Mouse (Mus musculus): ENCODE measurements at regions not wholly inside any gene's neighbourhood (a gene's known extent, or its start where the extent isn't known, plus 50 kb on each side); places are given as distances from the start of the nearest gene placed in this dataset.

GRCm38 (mm10) chr5:39176906-39177305 lies 300.3 kb upstream of the Clnk start:
- Histone ChIP-seq H3K27ac (ENCODE audit: insufficient read depth, low read depth) (no peak overlapping the region), H3K4me1 (ENCODE audit: control insufficient read depth in 1 of 2, insufficient read depth in 2 of 2) (no peaks in the 10 kb centered on the region), H3K79me2 (replicated peaks; ENCODE audit: control insufficient read depth, extremely low read depth, insufficient read depth, poor library complexity, severe bottlenecking) (no peaks in the 10 kb centered on the region), H3K27me3 (replicated peaks) (no peaks in the 10 kb centered on the region), H3K4me3 (replicated peaks in 1 of 3; ENCODE audit: low read depth in 2 of 3, low read length in 2 of 3, poor library complexity in 1 of 3) (no peak overlapping the region), H3K4me2 (ENCODE audit: insufficient read depth, low read depth, poor library complexity, severe bottlenecking) (no peak overlapping the region), H3K36me3 (replicated peaks in 1 of 2; ENCODE audit: control insufficient read depth in 1 of 2, insufficient read depth in 1 of 2, low read length in 1 of 2) (no peaks in the 10 kb centered on the region), H3K9ac (ENCODE audit: insufficient read depth, low read depth) (no peak overlapping the region), H3K9me3 (replicated peaks; ENCODE audit: low read length) (no peaks in the 10 kb centered on the region)
- TF ChIP-seq SMC3 (IDR thresholded peaks at IDR 0.05; ENCODE audit: low read depth, low read length): no peak
- no peak for TF ChIP-seq POLR2A (IDR thresholded peaks at IDR 0.05; ENCODE audit: low read depth, low read length)
- no peak for TF ChIP-seq PAX5 (IDR thresholded peaks at IDR 0.05; ENCODE audit: low read length)
- TF ChIP-seq ZC3H11A (IDR thresholded peaks at IDR 0.05; ENCODE audit: low read depth, low read length): no peak
- TF ChIP-seq CHD2 (IDR thresholded peaks at IDR 0.05; ENCODE audit: low read length): no peak
- TF ChIP-seq UBTF (IDR thresholded peaks at IDR 0.05; ENCODE audit: low read depth, low read length): no peak
- no peak for TF ChIP-seq CHD1 (IDR thresholded peaks at IDR 0.05; ENCODE audit: low read depth, low read length)
- TF ChIP-seq CTCF (conservative IDR thresholded peaks at IDR 0.05 in 1 of 2, IDR thresholded peaks at IDR 0.05 in 1 of 2; ENCODE audit: low read depth in 2 of 2, low read length in 2 of 2): no peak
- in situ Hi-C loops (cut with MboI; ENCODE audit: low pct_ligation_motif_present, low pct_unique_long_range_greater_than_20kb, low sequenced_read_pairs) (no loop called here), dilution Hi-C loops (cut with MboI; ENCODE audit: extremely low pct_ligation_motif_present, extremely low pct_unique_long_range_greater_than_20kb, low sequenced_read_pairs) (no loop called here)
- no peak for DNase-seq (ENCODE audit: extremely low read depth)

GRCm38 (mm10) chr5:39173491-39173890 lies 296.9 kb upstream of the Clnk start:
- Histone ChIP-seq H3K4me3 (replicated peaks in 1 of 3; ENCODE audit: low read depth in 2 of 3, low read length in 2 of 3, poor library complexity in 1 of 3) (no peak overlapping the region), H3K27ac (ENCODE audit: insufficient read depth, low read depth) (no peak overlapping the region), H3K9me3 (replicated peaks; ENCODE audit: low read length) (no peaks in the 10 kb centered on the region), H3K79me2 (replicated peaks; ENCODE audit: control insufficient read depth, extremely low read depth, insufficient read depth, poor library complexity, severe bottlenecking) (no peaks in the 10 kb centered on the region), H3K4me1 (ENCODE audit: control insufficient read depth in 1 of 2, insufficient read depth in 2 of 2) (no peaks in the 10 kb centered on the region), H3K27me3 (replicated peaks) (no peaks in the 10 kb centered on the region), H3K9ac (ENCODE audit: insufficient read depth, low read depth) (no peak overlapping the region), H3K36me3 (replicated peaks in 1 of 2; ENCODE audit: control insufficient read depth in 1 of 2, insufficient read depth in 1 of 2, low read length in 1 of 2) (no peaks in the 10 kb centered on the region), H3K4me2 (ENCODE audit: insufficient read depth, low read depth, poor library complexity, severe bottlenecking) (no peak overlapping the region)
- DNase-seq (ENCODE audit: extremely low read depth): no peak
- in situ Hi-C loops (cut with MboI; ENCODE audit: low pct_ligation_motif_present, low pct_unique_long_range_greater_than_20kb, low sequenced_read_pairs) (no loop called here), dilution Hi-C loops (cut with MboI; ENCODE audit: extremely low pct_ligation_motif_present, extremely low pct_unique_long_range_greater_than_20kb, low sequenced_read_pairs) (no loop called here)
- no peak for TF ChIP-seq GABPA (IDR thresholded peaks at IDR 0.05; ENCODE audit: insufficient replicate concordance, low read depth, low read length)
- no peak for TF ChIP-seq POLR2A (IDR thresholded peaks at IDR 0.05; ENCODE audit: low read depth, low read length)
- no peak for TF ChIP-seq USF1 (IDR thresholded peaks at IDR 0.05; ENCODE audit: low read depth, low read length)
- no peak for TF ChIP-seq JUND (conservative IDR thresholded peaks at IDR 0.05; ENCODE audit: low read depth, low read length)
- no peak for TF ChIP-seq RAD21 (IDR thresholded peaks at IDR 0.05; ENCODE audit: low read depth, low read length)
- no peak for TF ChIP-seq PAX5 (IDR thresholded peaks at IDR 0.05; ENCODE audit: low read length)
- no peak for TF ChIP-seq CHD1 (IDR thresholded peaks at IDR 0.05; ENCODE audit: low read depth, low read length)
- TF ChIP-seq MXI1 (IDR thresholded peaks at IDR 0.05; ENCODE audit: low read depth, low read length): no peak
- TF ChIP-seq ELF1 (IDR thresholded peaks at IDR 0.05; ENCODE audit: low read depth, low read length): no peak
- TF ChIP-seq ETS1 (conservative IDR thresholded peaks at IDR 0.05; ENCODE audit: low read depth, low read length): no peak
- TF ChIP-seq MAZ (IDR thresholded peaks at IDR 0.05; ENCODE audit: low read depth, low read length): no peak
- TF ChIP-seq ZMIZ1 (IDR thresholded peaks at IDR 0.05; ENCODE audit: low read depth, low read length): no peak
- no peak for TF ChIP-seq POLR2AphosphoS2 (IDR thresholded peaks at IDR 0.05; ENCODE audit: low read depth, low read length)
- no peak for TF ChIP-seq UBTF (IDR thresholded peaks at IDR 0.05; ENCODE audit: low read depth, low read length)
- TF ChIP-seq MYC (IDR thresholded peaks at IDR 0.05; ENCODE audit: low read depth, low read length): no peak
- TF ChIP-seq HCFC1 (IDR thresholded peaks at IDR 0.05; ENCODE audit: low read depth, low read length): no peak
- TF ChIP-seq SIN3A (IDR thresholded peaks at IDR 0.05; ENCODE audit: low read length): no peak
- no peak for TF ChIP-seq ZKSCAN1 (IDR thresholded peaks at IDR 0.05; ENCODE audit: borderline replicate concordance, low read depth, low read length)
- no peak for TF ChIP-seq NRF1 (IDR thresholded peaks at IDR 0.05; ENCODE audit: low read depth, low read length)
